Mouse (Mus musculus) embryonic facial prominence, embryonic 12.5 days (tissue): ENCODE results near the gene Insyn1. TPM values are rescaled to one million over a fixed set of nuclear protein-coding genes. Genes with fewer than 3 reads are reported as not detected.

Experiments used
- ATAC-seq: fragments of 200-750 bp; cut with Nextera tagmentation; 2 replicates; pipeline ENCODE4 v1.8.0; 2017; ENCODE audit not compliant: insufficient number of reproducible peaks, insufficient read depth, low FRiP score, low TSS enrichment
- H3K27ac ChIP-seq: fragments of 300-500 bp; sonication (generic); 2 replicates; pipeline ENCODE4 v1.5.1; 2016; ENCODE audit warnings: mild to moderate bottlenecking
- H3K27me3 ChIP-seq: fragments of 300-500 bp; sonication (generic); 2 replicates; pipeline ENCODE4 v1.6.1; 2016; ENCODE audit warnings: mild to moderate bottlenecking, moderate library complexity
- H3K36me3 ChIP-seq: fragments of 300-500 bp; sonication (generic); 2 replicates; pipeline ENCODE4 v1.6.1; 2016; ENCODE audit warnings: mild to moderate bottlenecking
- H3K4me1 ChIP-seq: fragments of 300-500 bp; sonication (generic); 2 replicates; pipeline ENCODE4 v1.6.1; 2016
- H3K4me2 ChIP-seq: fragments of 300-500 bp; sonication (generic); replicated peaks from 2 replicates; pipeline ENCODE4 v1.6.1; 2016; ENCODE audit warnings: mild to moderate bottlenecking, moderate library complexity
- H3K4me3 ChIP-seq: fragments of 300-500 bp; sonication (generic); 2 replicates; pipeline ENCODE4 v1.5.1; 2016; ENCODE audit warnings: mild to moderate bottlenecking
- H3K9ac ChIP-seq: fragments of 300-500 bp; sonication (generic); 2 replicates; pipeline ENCODE4 v1.6.1; 2016; ENCODE audit warnings: mild to moderate bottlenecking, moderate library complexity
- H3K9me3 ChIP-seq: fragments of 300-500 bp; sonication (generic); 2 replicates; pipeline ENCODE4 v1.6.1; 2016; ENCODE audit warnings: mild to moderate bottlenecking, moderate library complexity
- WGBS: fragments of 180-500 bp; shearing (Covaris S2); methylation state at CpG from one replicate; pipeline ENCODE4 v1.1.7; 2016; 5-methylcytosine and 5-hydroxymethylcytosine counted together
- polyA plus RNA-seq: library from polyadenylated mRNA; unstranded; fragments of >200 nt; fragmentation: Nextera tagmentation; extraction: Ambion mirVana; gene quantifications from 2 replicates; pipeline ENCODE4 v1.2.1, GENCODE M21; 2016

The Insyn1 gene
- polyA plus RNA-seq, 1 experiment from 2014 or later: 5.9 TPM

GRCm38 (mm10) chr9:58519953-58520352 lies 31.6 kb downstream of the Insyn1 start:
- Histone ChIP-seq H3K4me1 (peaks cover 15% of the 10 kb centered on the region; the same call in 1 of the 2 replicates), H3K9ac (no peak overlapping the region), H3K4me2 (no peak overlapping the region), H3K36me3 (0 out of 2 replicates have a peak, but pooled peaks cover 7% of the 10 kb centered on the region), H3K9me3 (no peaks in the 10 kb centered on the region), H3K27ac (no peak overlapping the region), H3K27me3 (no peaks in the 10 kb centered on the region), H3K4me3 (no peak overlapping the region)
- WGBS: 77% methylated on average over 3 of the region's 3 CpGs
- ATAC-seq: no peak

GRCm38 (mm10) chr9:58520816-58521581 lies 32.6 kb downstream of the Insyn1 start:
- Histone ChIP-seq H3K4me2 (no peak overlapping the region), H3K9ac (no peak overlapping the region), H3K27me3 (no peaks in the 10 kb centered on the region), H3K4me3 (no peak overlapping the region), H3K36me3 (peaks cover 18% of the 10 kb centered on the region; the same call in 1 of the 2 replicates), H3K9me3 (no peaks in the 10 kb centered on the region), H3K27ac (no peak overlapping the region), H3K4me1 (peaks cover 15% of the 10 kb centered on the region; the same call in 1 of the 2 replicates)
- WGBS: 70% methylated on average over 5 of the region's 5 CpGs
- ATAC-seq: no peak

GRCm38 (mm10) chr9:58521883-58522423 lies 33.5 kb downstream of the Insyn1 start:
- H3K27me3 ChIP-seq: no peaks in the 10 kb centered on the region
- no peak for ATAC-seq
- H3K4me3 ChIP-seq: no peak overlapping the region
- peaks cover 15% of the 10 kb centered on the region; the same call in 1 of the 2 replicates for H3K4me1 ChIP-seq
- H3K36me3 ChIP-seq: peaks cover 26% of the 10 kb centered on the region; the same call in 1 of the 2 replicates
- H3K4me2 ChIP-seq: no peak overlapping the region
- H3K9me3 ChIP-seq: no peaks in the 10 kb centered on the region
- 47% methylated on average over 4 of the region's 4 CpGs for whole genome bisulfite sequencing
- H3K9ac ChIP-seq: no peak overlapping the region
- H3K27ac ChIP-seq: no peak overlapping the region

GRCm38 (mm10) chr9:58525108-58525507 lies 36.7 kb downstream of the Insyn1 start:
- Histone ChIP-seq H3K36me3 (peaks cover 38% of the 10 kb centered on the region), H3K27ac (no peak overlapping the region), H3K9ac (no peak overlapping the region), H3K9me3 (no peaks in the 10 kb centered on the region), H3K4me2 (no peak overlapping the region), H3K4me1 (peaks cover 6% of the 10 kb centered on the region; the same call in 1 of the 2 replicates), H3K4me3 (no peak overlapping the region), H3K27me3 (no peaks in the 10 kb centered on the region)
- 88% methylated on average over 4 of the region's 4 CpGs for WGBS
- ATAC-seq: no peak

- Histone ChIP-seq H3K4me3 (no peak overlapping the region), H3K4me1 (no peaks in the 10 kb centered on the region), H3K27ac (no peak overlapping the region), H3K4me2 (no peak overlapping the region), H3K27me3 (no peaks in the 10 kb centered on the region), H3K9ac (no peak overlapping the region), H3K9me3 (no peaks in the 10 kb centered on the region), H3K36me3 (peaks cover 56% of the 10 kb centered on the region)
- 72% methylated on average over 4 of the region's 4 CpGs for WGBS
- no peak for ATAC-seq
Measured at GRCm38 (mm10) chr9:58527841-58528240, 39.4 kb downstream of the Insyn1 start.

- Histone ChIP-seq H3K9ac (no peak overlapping the region), H3K9me3 (no peaks in the 10 kb centered on the region), H3K27ac (no peak overlapping the region), H3K4me3 (no peak overlapping the region), H3K4me1 (no peaks in the 10 kb centered on the region), H3K4me2 (no peak overlapping the region), H3K27me3 (no peaks in the 10 kb centered on the region), H3K36me3 (peaks cover 61% of the 10 kb centered on the region)
- no peak for ATAC-seq
- WGBS: 83% methylated on average over 13 of the region's 13 CpGs
Measured at GRCm38 (mm10) chr9:58530407-58530806, 42.0 kb downstream of the Insyn1 start.

- H3K27me3 ChIP-seq: no peaks in the 10 kb centered on the region
- 0 out of 2 replicates have a peak, but pooled peaks cover 2% of the 10 kb centered on the region for H3K4me1 ChIP-seq
- no peak overlapping the region for H3K4me3 ChIP-seq
- no peaks in the 10 kb centered on the region for H3K9me3 ChIP-seq
- H3K36me3 ChIP-seq: peaks cover 57% of the 10 kb centered on the region
- no peak overlapping the region for H3K4me2 ChIP-seq
- no peak overlapping the region for H3K27ac ChIP-seq
- H3K9ac ChIP-seq: no peak overlapping the region
- no peak for ATAC-seq
- 91% methylated on average over 4 of the region's 4 CpGs for WGBS
Measured at GRCm38 (mm10) chr9:58532236-58532635, 43.8 kb downstream of the Insyn1 start.

GRCm38 (mm10) chr9:58533322-58533721 lies 44.9 kb downstream of the Insyn1 start:
- no peak overlapping the region for H3K9ac ChIP-seq
- 92% methylated on average over 6 of the region's 6 CpGs for WGBS
- ATAC-seq: no peak
- H3K27me3 ChIP-seq: no peaks in the 10 kb centered on the region
- no peaks in the 10 kb centered on the region for H3K9me3 ChIP-seq
- 0 out of 2 replicates have a peak, but pooled peaks cover 2% of the 10 kb centered on the region for H3K4me1 ChIP-seq
- H3K4me2 ChIP-seq: no peak overlapping the region
- no peak overlapping the region for H3K27ac ChIP-seq
- H3K4me3 ChIP-seq: no peak overlapping the region
- H3K36me3 ChIP-seq: peaks cover 55% of the 10 kb centered on the region

- Histone ChIP-seq H3K36me3 (peaks cover 62% of the 10 kb centered on the region), H3K4me2 (no peak overlapping the region), H3K27me3 (no peaks in the 10 kb centered on the region), H3K27ac (no peak overlapping the region), H3K4me3 (no peak overlapping the region), H3K9me3 (no peaks in the 10 kb centered on the region), H3K4me1 (0 out of 2 replicates have a peak, but pooled peaks cover 2% of the 10 kb centered on the region), H3K9ac (no peak overlapping the region)
- no peak for ATAC-seq
- 45% methylated on average over 1 of the region's 1 CpGs for WGBS
Measured at GRCm38 (mm10) chr9:58534766-58535165, 46.4 kb downstream of the Insyn1 start.

GRCm38 (mm10) chr9:58535447-58536134 lies 47.2 kb downstream of the Insyn1 start:
- Histone ChIP-seq H3K4me3 (no peak overlapping the region), H3K4me2 (no peak overlapping the region), H3K4me1 (0 out of 2 replicates have a peak, but pooled peaks cover 2% of the 10 kb centered on the region), H3K9ac (no peak overlapping the region), H3K27ac (no peak overlapping the region), H3K9me3 (no peaks in the 10 kb centered on the region), H3K36me3 (peaks cover 57% of the 10 kb centered on the region), H3K27me3 (no peaks in the 10 kb centered on the region)
- 0 out of 2 replicates have a peak, but pooled peaks have one; percentile 14 for ATAC-seq
- 80% methylated on average over 20 of the region's 20 CpGs for WGBS

GRCm38 (mm10) chr9:58537774-58538173 lies 49.4 kb downstream of the Insyn1 start:
- WGBS: 84% methylated on average over 3 of the region's 3 CpGs
- Histone ChIP-seq H3K27ac (no peak overlapping the region), H3K4me1 (peaks cover 10% of the 10 kb centered on the region; the same call in 1 of the 2 replicates), H3K4me2 (no peak overlapping the region), H3K27me3 (no peaks in the 10 kb centered on the region), H3K9me3 (no peaks in the 10 kb centered on the region), H3K9ac (no peak overlapping the region), H3K4me3 (no peak overlapping the region), H3K36me3 (peaks cover 44% of the 10 kb centered on the region)
- no peak for ATAC-seq
